Mouse (Mus musculus): Measurements from ENCODE around the gene Gpld1. TPM values are rescaled to one million over a fixed set of nuclear protein-coding genes. Genes with fewer than 3 reads are reported as not detected.

The Gpld1 gene
- polyA plus RNA-seq (2017; shearing (Covaris generic)), result 2.9 TPM

DNA sequence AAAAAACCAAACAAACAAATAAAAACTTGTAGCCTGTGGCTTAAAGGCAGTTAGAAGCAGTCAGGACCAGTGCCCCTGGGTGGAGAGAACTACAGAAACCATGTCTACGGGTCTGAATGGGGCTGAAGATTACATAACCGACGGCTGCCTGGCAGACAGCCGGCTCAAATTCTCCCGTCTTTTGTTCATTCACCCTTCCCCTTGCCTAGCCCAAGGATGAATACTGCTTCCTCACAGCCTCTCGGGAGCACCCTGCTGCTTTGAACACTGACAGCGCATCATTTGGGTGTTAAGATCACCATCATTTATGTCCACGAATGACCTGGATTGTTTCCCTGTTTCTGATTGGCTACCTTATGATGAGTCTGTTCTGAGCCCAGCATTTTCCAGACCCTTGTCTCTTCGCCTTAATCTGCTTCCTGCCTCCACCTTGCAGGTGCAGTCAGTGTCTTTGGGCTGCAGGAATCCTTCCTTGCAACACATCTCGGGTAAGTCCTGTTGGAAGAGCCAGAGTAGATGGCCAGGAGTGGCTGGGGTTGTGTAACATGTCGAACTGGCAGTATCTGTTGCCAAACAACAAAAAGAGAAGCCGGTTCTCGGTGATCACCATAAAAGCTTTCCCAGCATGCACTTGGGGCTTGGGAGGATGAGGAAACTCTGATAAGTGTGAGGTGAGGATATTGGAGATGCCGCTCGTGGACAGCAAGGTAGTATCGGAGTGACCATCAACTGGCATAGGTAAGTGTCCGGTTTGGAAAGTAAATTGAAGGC is at the start of gene Gpld1:
Gpld1 (plus strand) TSS at position 641 of the 771 bp plus-strand sequence.

DNA sequence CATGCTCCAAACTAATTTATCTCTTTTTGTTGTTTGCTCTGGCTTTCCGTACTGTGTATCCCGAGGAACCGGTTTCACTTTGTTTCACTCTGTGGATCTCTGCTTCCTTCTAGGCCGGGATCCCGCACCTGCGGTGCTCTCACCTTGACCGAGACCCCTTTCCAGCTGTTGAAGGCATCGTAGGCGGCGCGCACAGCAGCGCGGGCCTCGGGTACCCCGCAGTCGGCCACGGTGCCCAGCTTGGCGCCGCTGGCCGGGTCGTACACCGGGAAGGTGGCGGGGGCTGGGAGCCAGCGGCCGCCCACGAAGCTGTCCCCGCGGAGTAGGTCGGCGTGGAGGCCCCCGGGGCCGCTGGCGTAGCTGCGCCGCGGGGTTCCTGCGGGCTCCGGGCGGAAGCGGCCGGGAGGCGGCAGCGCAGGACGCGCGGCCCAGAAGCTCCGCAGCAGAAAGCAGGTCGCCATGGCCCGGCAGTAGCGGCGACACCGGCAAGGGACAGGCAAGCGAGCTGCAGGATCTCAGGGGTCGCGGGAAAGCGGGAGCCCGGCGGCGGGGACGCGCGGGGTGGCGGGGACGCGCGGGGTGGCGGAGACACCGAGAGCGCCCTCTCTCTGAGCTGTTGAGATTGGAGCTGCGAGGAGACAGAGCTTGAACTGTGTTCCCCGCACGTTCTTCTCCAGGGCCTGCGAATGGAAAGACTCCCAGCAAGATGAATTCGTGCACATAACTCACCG is 5.7 kb upstream of the Gpld1 start, which contains the start of gene Aldh5a1:
Aldh5a1 (minus strand) TSS at position 554 of the 731 bp plus-strand sequence.

DNA sequence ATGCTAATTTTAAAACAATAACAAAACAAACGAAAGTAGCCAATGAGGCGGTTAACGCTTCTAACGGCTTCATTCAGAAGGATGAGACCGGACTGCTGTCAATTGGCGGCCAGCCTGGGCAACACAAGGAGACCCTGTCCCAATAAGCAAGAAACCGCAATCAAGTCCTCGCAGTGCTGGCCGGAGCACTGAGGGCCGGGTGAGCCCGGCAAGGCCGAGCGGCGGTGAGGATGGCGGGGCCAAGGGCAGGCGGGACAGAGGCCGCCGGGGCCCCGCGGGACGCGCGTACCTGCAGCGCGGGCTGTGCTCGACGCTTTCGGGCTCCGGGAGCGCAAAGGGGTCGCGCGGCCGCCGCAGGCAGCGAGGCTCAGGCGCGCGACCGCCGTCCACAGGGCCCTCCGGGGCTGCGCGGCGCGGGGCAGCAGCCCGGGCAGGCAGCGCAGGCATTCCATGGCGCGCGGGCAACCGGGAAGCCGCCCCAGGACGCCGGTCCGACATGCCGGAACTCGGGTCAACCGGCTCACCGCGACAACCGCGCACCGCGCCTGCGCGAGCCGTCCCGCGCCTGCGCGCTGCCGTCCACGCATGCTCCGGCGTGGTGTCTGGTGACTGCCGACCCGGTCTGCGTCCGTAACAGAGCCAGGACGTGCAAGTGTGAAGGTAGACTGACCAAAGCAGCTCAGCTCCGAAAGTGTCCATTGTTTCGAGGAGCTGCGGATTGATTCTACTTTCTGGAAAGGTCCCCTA is 77.0 kb downstream of the Gpld1 start, which contains the start of gene Mrs2:
Mrs2 (minus strand) TSS at position 587 of the 747 bp plus-strand sequence.

Other genes with a start within 250 kb of the Gpld1 start
- 0.20 TPM for gene Armh2, start 201.9 kb upstream of the Gpld1 start, polyA plus RNA-seq (2017; shearing (Covaris generic))
- gene Gmnn, start 181.2 kb upstream of the Gpld1 start, polyA plus RNA-seq (2017; shearing (Covaris generic)), result 24.2 TPM
- 20.0 TPM for gene BC005537, start 141.5 kb upstream of the Gpld1 start, polyA plus RNA-seq (2017; shearing (Covaris generic))
- 76.9 TPM for gene Acot13, start 111.6 kb upstream of the Gpld1 start, polyA plus RNA-seq (2017; shearing (Covaris generic))
- gene Tdp2, start 111.5 kb upstream of the Gpld1 start, polyA plus RNA-seq (2017; shearing (Covaris generic)), result 66.0 TPM
- 0.89 TPM for gene D130043K22Rik, start 98.0 kb upstream of the Gpld1 start, polyA plus RNA-seq (2017; shearing (Covaris generic))
- gene Aldh5a1, start 5.5 kb upstream of the Gpld1 start, polyA plus RNA-seq (2017; shearing (Covaris generic)), result 0.93 TPM
- 26.9 TPM for gene Mrs2, start 77.2 kb downstream of the Gpld1 start, polyA plus RNA-seq (2017; shearing (Covaris generic))
- gene Dcdc2a, start 112.9 kb downstream of the Gpld1 start, polyA plus RNA-seq (2017; shearing (Covaris generic)), result 0.07 TPM